Mouse (Mus musculus) intestine, embryonic 16.5 days (tissue): ENCODE results near the gene Acsf2. TPM values are rescaled to one million over a fixed set of nuclear protein-coding genes. Genes with fewer than 3 reads are reported as not detected.

Source experiments
- ATAC-seq: fragments of 200-750 bp; cut with Nextera tagmentation; 2 replicates; pipeline ENCODE4 v1.8.0; 2017; ENCODE audit warnings: moderate TSS enrichment, moderate library complexity
- H3K27ac ChIP-seq: fragments of 300-500 bp; sonication (generic); 2 replicates; pipeline ENCODE4 v1.5.1; 2014; ENCODE audit warnings: mild to moderate bottlenecking, low read length
- H3K27me3 ChIP-seq: fragments of 300-500 bp; sonication (generic); replicated peaks from 2 replicates; pipeline ENCODE4 v1.6.1; 2014; ENCODE audit warnings: low read length, control low read depth, mixed read lengths; ENCODE audit not compliant: control insufficient read depth, insufficient read depth
- H3K36me3 ChIP-seq: fragments of 300-500 bp; sonication (generic); 2 replicates; pipeline ENCODE4 v1.6.1; 2014; ENCODE audit warnings: low read length, control low read depth; ENCODE audit not compliant: control insufficient read depth, insufficient read depth
- H3K4me1 ChIP-seq: fragments of 300-500 bp; sonication (generic); 2 replicates; pipeline ENCODE4 v1.6.1; 2014; ENCODE audit warnings: low read length, control low read depth, mixed read lengths; ENCODE audit not compliant: control insufficient read depth, insufficient read depth
- H3K4me2 ChIP-seq: fragments of 300-500 bp; sonication (generic); 2 replicates; pipeline ENCODE4 v1.6.1; 2014; ENCODE audit warnings: low read depth, low read length, control low read depth
- H3K4me3 ChIP-seq: fragments of 300-500 bp; sonication (generic); 2 replicates; pipeline ENCODE4 v1.5.1; 2014; ENCODE audit warnings: mild to moderate bottlenecking, low read length
- H3K9ac ChIP-seq: fragments of 300-500 bp; sonication (generic); 2 replicates; pipeline ENCODE4 v1.6.1; 2014; ENCODE audit warnings: low read depth, low read length
- H3K9me3 ChIP-seq: fragments of 300-500 bp; sonication (generic); 2 replicates; pipeline ENCODE4 v1.6.1; 2016; ENCODE audit warnings: low read length, control low read depth; ENCODE audit not compliant: control insufficient read depth
- WGBS: fragments of 180-500 bp; shearing (Covaris S2); extraction: QIAGEN DNeasy Blood & Tissue Kit; methylation state at CpG from one replicate; pipeline ENCODE4 v1.1.7; 2014; 5-methylcytosine and 5-hydroxymethylcytosine counted together
- polyA plus RNA-seq: library from polyadenylated mRNA; unstranded; fragments of >200 nt; fragmentation: Nextera tagmentation; extraction: Ambion mirVana; gene quantifications from 2 replicates; pipeline ENCODE4 v1.2.1, GENCODE M21; 2015

Gene Acsf2
- polyA plus RNA-seq, 1 experiment from 2014 or later = 3.0 TPM

DNA sequence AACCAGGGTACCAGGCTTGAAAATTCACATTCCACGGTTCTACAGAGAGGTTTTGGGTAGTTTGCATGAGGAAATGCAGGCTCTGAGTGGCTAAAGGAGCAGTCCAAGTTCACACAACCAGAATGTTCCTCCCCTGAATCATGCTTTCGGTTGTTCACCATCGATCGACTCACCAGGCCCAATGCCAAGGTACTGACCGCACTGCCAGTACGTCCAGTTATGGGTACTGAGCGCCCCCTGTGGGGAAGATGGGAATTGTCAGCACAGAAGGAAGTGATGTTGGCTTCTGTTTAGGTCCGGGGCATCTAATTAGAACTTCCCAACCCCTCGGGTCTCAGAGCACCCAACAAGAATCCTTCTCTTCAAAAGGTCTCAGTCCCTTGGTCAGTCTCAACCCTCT lies 57.7 kb downstream of the Acsf2 start:
- no peak overlapping the region for H3K4me3 ChIP-seq
- H3K27me3 ChIP-seq = no peaks in the 10 kb centered on the region
- 0 out of 2 replicates have a peak overlapping the region, but pooled peaks have one; percentile 13 for H3K4me2 ChIP-seq
- H3K36me3 ChIP-seq = no peaks in the 10 kb centered on the region
- no peaks in the 10 kb centered on the region for H3K4me1 ChIP-seq
- 38% methylated on average over 9 of the region's 9 CpGs for WGBS
- H3K27ac ChIP-seq = no peak overlapping the region
- ATAC-seq = no peak
- no peak overlapping the region for H3K9ac ChIP-seq
- no peaks in the 10 kb centered on the region for H3K9me3 ChIP-seq

DNA sequence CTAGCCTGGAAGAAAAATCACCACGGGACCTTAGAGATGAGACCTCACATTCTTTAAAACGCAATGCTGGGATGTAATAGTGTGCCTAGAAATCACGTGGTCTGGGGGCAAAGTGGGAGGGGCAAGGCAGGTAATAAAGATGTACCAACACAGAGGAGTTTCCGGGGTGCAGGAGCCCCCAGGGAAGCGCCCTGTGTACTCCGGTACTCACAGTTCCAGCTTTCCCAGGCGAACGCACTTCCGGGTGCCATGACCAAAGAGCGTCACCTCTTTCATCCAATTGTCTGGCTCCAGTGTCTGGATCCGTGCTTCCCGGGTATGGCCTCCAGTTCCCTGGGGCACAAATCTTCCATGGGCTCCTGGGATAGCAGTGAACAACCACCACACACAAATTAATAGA lies 58.3 kb downstream of the Acsf2 start:
- ATAC-seq = no peak
- H3K9ac ChIP-seq = no peak overlapping the region
- H3K4me2 ChIP-seq = no peak overlapping the region
- no peak overlapping the region for H3K4me3 ChIP-seq
- 84% methylated on average over 12 of the region's 12 CpGs for WGBS
- no peaks in the 10 kb centered on the region for H3K27me3 ChIP-seq
- H3K9me3 ChIP-seq = no peaks in the 10 kb centered on the region
- H3K4me1 ChIP-seq = no peaks in the 10 kb centered on the region
- no peak overlapping the region for H3K27ac ChIP-seq
- H3K36me3 ChIP-seq = no peaks in the 10 kb centered on the region

DNA sequence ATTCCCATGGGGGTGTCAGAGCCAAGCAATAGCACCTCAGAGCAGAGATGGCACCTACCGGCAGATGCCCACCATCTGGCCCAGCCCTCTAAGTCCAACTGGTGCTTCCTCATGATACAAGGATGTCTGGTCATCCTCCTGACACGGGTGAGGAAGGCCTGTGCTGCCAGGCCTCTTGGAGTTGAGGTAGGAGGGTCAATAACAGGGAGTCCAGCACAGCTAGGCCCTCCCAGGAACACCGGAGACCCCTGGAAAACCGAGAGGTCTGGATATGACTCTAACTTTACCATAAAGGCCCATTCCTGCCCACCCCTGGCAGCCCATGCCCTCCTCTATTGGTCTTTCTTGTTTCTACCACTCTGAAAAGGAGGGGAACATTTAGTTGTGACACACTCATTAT lies 59.3 kb downstream of the Acsf2 start:
- H3K9me3 ChIP-seq = no peaks in the 10 kb centered on the region

DNA sequence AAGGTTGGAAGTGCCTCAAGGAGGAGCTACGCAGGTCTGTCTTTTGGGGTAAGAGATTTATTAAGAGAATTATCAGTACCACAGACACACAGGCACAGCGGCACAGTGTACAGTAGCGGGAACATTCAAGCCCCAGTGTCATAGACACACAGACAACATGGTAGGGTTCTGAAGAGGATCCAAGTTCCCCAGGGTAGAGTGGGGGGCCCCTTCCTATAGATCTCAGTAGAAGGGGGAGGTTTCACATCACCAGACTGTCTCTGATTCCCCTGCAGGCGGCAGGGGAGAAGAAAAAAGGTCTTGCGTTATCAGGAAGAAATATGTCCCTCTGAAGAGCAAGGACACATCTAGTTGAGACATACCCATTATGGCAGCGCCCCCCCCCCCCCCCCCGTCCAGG lies 61.9 kb downstream of the Acsf2 start:
- Histone ChIP-seq H3K9ac (no peak overlapping the region), H3K36me3 (no peaks in the 10 kb centered on the region), H3K27ac (no peak overlapping the region), H3K4me3 (no peak overlapping the region), H3K9me3 (no peaks in the 10 kb centered on the region), H3K27me3 (no peaks in the 10 kb centered on the region), H3K4me2 (no peak overlapping the region), H3K4me1 (no peaks in the 10 kb centered on the region)
- WGBS = 83% methylated on average over 7 of the region's 7 CpGs
- ATAC-seq = no peak

More for the DNA sequence above, 59.3 kb downstream of the Acsf2 start:
- H3K4me1 ChIP-seq = no peaks in the 10 kb centered on the region
- WGBS = 91% methylated on average over 4 of the region's 4 CpGs
- H3K9ac ChIP-seq = no peak overlapping the region
- H3K36me3 ChIP-seq = no peaks in the 10 kb centered on the region
- H3K4me3 ChIP-seq = no peak overlapping the region
- H3K27ac ChIP-seq = no peak overlapping the region
- H3K27me3 ChIP-seq = no peaks in the 10 kb centered on the region
- no peak overlapping the region for H3K4me2 ChIP-seq
- no peak for ATAC-seq

DNA sequence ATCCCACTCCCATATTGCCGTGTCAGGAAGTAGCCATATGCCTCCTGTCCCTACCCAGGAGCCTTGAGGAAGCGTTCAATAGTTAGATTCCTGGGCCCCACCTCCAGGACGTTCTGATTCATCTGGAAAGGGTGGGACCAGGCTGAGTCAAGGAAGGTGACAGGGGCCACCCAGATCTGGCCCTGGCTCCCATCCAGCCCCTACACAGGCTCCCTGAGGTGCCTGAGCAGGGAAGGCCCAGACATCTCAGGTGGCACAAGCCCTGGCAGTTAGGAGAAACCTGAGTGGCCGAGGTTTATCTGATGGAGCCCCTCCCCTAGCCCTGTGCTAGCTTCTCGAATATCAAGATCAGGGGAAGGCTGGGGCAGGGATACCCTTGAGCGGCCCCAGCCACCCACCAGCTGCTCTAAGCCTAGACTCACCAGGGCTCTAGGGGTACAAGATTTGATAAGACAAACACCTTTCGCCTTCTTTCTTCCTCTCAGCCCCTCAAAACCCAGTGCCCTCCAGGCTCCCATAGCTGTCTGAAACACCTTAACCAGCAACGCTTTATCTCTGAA lies 62.9 kb downstream of the Acsf2 start:
- ATAC-seq = peak; percentile 61
- no peak overlapping the region for H3K27ac ChIP-seq
- H3K4me2 ChIP-seq = no peak overlapping the region
- WGBS = 55% methylated on average over 8 of the region's 8 CpGs
- no peaks in the 10 kb centered on the region for H3K4me1 ChIP-seq
- no peaks in the 10 kb centered on the region for H3K36me3 ChIP-seq
- no peak overlapping the region for H3K4me3 ChIP-seq
- H3K27me3 ChIP-seq = no peaks in the 10 kb centered on the region
- no peaks in the 10 kb centered on the region for H3K9me3 ChIP-seq
- H3K9ac ChIP-seq = no peak overlapping the region

DNA sequence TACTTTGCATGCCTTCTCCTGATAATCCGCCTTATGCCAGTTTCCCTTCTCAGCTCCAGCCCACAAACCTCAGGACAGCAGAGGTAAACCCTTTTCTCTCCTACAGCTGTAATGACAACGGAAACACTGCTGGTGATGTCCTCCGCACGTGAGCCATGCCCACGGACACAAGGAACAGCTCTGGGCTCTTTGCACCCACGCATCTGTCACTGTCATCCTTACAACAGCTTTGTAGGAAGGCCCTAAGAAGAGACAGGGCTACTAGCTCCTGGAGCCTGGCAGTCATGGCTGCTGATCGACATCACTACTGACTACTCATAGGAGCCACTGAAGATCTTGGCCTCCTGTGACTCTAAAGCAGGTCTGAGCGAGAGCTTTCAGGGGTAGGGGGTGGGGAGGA lies 68.5 kb downstream of the Acsf2 start:
- H3K4me3 ChIP-seq = no peak overlapping the region
- no peak overlapping the region for H3K9ac ChIP-seq
- no peaks in the 10 kb centered on the region for H3K9me3 ChIP-seq
- 81% methylated on average over 8 of the region's 8 CpGs for WGBS
- H3K4me2 ChIP-seq = no peak overlapping the region
- no peaks in the 10 kb centered on the region for H3K36me3 ChIP-seq
- no peak for ATAC-seq
- peaks cover 8% of the 10 kb centered on the region; the same call in 1 of the 2 replicates for H3K4me1 ChIP-seq
- no peak overlapping the region for H3K27ac ChIP-seq
- no peaks in the 10 kb centered on the region for H3K27me3 ChIP-seq

DNA sequence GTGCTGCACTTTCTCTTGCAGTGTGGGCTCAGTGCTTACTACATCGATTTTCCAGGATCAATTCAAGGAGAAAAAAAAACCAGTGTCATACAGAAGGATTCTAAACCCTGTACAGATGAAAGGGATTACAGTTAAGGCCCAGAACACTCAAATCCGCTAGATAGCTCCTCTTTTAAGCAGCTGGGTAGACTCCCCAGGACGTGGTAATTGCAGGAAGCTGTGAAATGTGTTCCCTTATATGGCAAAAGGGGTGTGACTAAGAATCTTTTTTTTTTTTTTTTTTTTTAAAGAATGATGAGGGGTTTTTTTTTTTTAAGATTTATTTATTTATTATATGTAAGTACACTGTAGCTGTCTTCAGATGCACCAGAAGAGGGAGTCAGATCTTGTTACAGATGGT lies 72.8 kb downstream of the Acsf2 start:
- ATAC-seq = no peak
- WGBS = 41% methylated on average over 3 of the region's 3 CpGs
- H3K9me3 ChIP-seq = no peaks in the 10 kb centered on the region
- no peak overlapping the region for H3K27ac ChIP-seq
- no peak overlapping the region for H3K4me3 ChIP-seq
- H3K36me3 ChIP-seq = no peaks in the 10 kb centered on the region
- no peak overlapping the region for H3K9ac ChIP-seq
- H3K4me2 ChIP-seq = no peak overlapping the region
- H3K27me3 ChIP-seq = no peaks in the 10 kb centered on the region
- peaks cover 10% of the 10 kb centered on the region; the same call in 1 of the 2 replicates for H3K4me1 ChIP-seq

DNA sequence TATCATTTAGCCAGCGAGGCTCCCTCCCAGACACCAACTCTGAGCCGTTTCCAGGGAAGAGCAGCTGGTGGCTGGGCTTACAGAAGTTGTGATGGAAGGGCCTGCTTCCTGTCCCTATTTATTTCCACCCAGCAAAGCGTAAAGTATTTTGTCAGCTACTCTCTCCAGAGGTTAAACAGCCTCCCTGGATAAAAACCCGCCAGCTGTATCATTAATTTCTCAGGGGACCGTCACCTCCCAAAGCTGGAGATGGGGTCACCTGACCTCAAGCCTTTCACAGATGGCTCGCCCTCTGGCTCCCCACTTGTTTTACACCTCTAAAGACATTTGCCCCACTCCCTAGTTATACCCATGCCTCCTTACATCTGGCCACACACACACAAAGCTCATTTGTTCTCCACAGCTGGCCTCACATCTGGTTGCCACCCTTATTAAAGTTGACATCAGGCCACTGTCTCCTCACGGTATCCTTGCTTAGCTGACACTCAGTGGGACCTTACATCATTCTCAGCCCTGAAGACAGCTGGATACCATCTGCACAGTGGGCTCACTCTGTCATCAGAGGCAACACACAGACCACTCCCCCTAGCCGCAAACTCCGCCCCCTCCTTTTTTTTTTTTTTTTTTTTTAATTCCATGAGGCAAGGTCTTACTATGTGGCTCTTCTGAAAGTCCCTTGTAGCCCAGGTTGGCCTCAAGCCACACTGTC lies 75.3 kb downstream of the Acsf2 start:
- Histone ChIP-seq H3K36me3 (no peaks in the 10 kb centered on the region), H3K4me1 (peaks cover 6% of the 10 kb centered on the region; the same call in 1 of the 2 replicates), H3K27me3 (no peaks in the 10 kb centered on the region), H3K9ac (no peak overlapping the region), H3K9me3 (no peaks in the 10 kb centered on the region), H3K4me2 (no peak overlapping the region), H3K27ac (peak overlapping the region; percentile 50), H3K4me3 (no peak overlapping the region)
- WGBS = 43% methylated on average over 9 of the region's 9 CpGs
- ATAC-seq = 0 out of 2 replicates have a peak, but pooled peaks have one; percentile 27

DNA sequence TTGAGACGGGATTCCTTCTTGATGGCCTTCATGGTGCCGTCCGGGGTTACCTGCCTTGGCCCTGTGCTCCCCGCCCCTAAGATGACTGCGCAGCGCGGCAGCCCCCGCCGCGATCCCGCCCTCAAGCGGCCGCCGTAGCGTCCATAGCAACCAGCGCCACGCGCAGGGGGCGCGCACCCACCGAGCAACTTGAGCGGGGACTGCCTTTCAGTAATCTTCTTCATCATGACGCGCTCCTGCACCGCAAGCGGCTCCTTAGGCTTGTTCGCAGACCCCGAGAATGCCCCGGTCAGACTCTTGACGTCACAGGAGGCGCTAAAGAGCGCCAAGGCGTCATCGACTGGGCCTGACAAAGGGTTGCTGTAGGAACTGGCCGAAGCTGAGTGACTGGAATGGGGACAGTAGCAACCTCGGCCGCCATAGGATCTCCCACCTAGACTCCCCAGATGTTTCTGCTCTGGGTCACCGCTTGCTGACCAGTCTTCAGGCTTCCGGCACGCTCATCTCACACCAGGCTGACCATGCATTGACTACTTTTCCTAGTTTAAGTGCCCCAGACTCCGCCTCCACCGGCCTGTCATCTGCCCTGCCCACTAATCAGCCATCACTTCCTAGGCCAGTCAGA lies 80.3 kb downstream of the Acsf2 start, which contains the start of gene Mycbpap:
Mycbpap (minus strand) TSS at position 524 of the 625 bp plus-strand sequence.
- Histone ChIP-seq H3K4me1 (peaks cover under 1% of the 10 kb centered on the region; the same call in 1 of the 2 replicates), H3K27me3 (no peaks in the 10 kb centered on the region), H3K9ac (peak within 1 kb of the TSS; percentile 67), H3K36me3 (no peaks in the 10 kb centered on the region), H3K9me3 (no peaks in the 10 kb centered on the region), H3K27ac (no peak within 1 kb of the TSS), H3K4me2 (peak within 1 kb of the TSS; percentile 89), H3K4me3 (peak within 1 kb of the TSS; percentile 61)
- peak; percentile 78 for ATAC-seq
- WGBS = 1% methylated on average over 42 of the region's 42 CpGs
